Mouse (Mus musculus) splenic B cell, adult 2 months (primary cell): ENCODE measurements around the gene Dab1.

ENCODE experiments used
- DNase-seq: peaks from one replicate; pipeline ENCODE4 v3.0.0-alpha.2; 2011; ENCODE audit warnings: low read depth, low spot score
- H3K27me3 ChIP-seq: 2 replicates; pipeline ENCODE4 v1.6.1; 2012; ENCODE audit warnings: mild to moderate bottlenecking, low read length, moderate library complexity, mixed read lengths; ENCODE audit not compliant: control insufficient read depth, poor library complexity, insufficient read depth, severe bottlenecking
- H3K36me3 ChIP-seq: 2 replicates; pipeline ENCODE4 v1.6.1; 2012; ENCODE audit warnings: mild to moderate bottlenecking, low read length, moderate library complexity, mixed read lengths; ENCODE audit not compliant: control insufficient read depth, poor library complexity, insufficient read depth, severe bottlenecking

Dab1 gene

DNA sequence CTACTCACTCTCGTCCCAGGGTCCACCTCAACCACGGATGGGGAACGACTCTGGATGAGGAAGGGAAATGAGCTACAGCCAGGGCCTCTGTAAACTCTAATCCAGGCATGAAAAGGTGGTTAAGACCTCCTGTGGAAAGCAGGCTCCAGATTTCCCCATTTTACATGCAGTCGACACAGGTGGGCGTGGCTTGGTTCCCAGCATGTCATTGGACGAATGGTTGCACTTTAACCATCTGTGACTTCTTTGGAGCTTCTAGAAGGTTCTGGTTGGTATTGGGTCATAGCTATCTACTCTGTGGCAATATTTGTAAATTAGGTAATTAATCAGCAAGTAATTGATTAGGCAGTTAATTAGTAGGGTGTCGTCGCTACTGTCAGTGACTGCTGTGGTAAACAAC, 752.0 kb downstream of the Dab1 start:
- no peak for DNase-seq
- no peaks in the 10 kb centered on the region; the same call in 1 of the 2 replicates for H3K27me3 ChIP-seq

DNA sequence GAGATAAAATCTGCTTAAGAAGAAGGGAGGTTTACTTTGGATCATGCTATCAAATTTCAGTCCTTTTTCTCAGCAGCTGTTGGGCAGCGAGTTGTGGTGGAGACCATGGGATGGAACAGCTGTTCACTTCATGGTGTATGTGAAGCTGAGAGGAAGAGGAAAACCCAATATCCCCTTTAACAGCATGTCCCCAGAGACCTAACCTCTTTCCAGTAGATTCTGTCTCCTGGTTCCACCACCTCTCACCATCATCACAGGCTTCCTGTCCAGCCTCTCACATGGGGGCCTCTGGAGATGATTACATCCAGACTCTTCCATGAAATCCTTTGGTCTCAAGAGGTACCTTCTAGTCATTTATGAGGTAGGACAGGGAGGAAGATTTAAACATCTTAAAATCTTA, 755.0 kb downstream of the Dab1 start:
- no peak for DNase-seq

More for the DNA sequence above, 752.0 kb downstream of the Dab1 start:
- no peaks in the 10 kb centered on the region for H3K36me3 ChIP-seq

GRCm38 (mm10) chr4:104384704-104385103, 765.5 kb downstream of the Dab1 start:
- no peaks in the 10 kb centered on the region for H3K27me3 ChIP-seq

More for the DNA sequence above, 755.0 kb downstream of the Dab1 start:
- Histone ChIP-seq H3K36me3 (no peaks in the 10 kb centered on the region), H3K27me3 (no peaks in the 10 kb centered on the region)

GRCm38 (mm10) chr4:104385272-104385671, 766.1 kb downstream of the Dab1 start:
- DNase-seq = no peak
- H3K36me3 ChIP-seq = no peaks in the 10 kb centered on the region
- H3K27me3 ChIP-seq = no peaks in the 10 kb centered on the region

More at GRCm38 (mm10) chr4:104384704-104385103, 765.5 kb downstream of the Dab1 start:
- H3K36me3 ChIP-seq = no peaks in the 10 kb centered on the region
- no peak for DNase-seq

GRCm38 (mm10) chr4:104395515-104395914, 776.4 kb downstream of the Dab1 start:
- H3K27me3 ChIP-seq = no peaks in the 10 kb centered on the region
- no peak for DNase-seq
- no peaks in the 10 kb centered on the region for H3K36me3 ChIP-seq

- no peaks in the 10 kb centered on the region for H3K27me3 ChIP-seq
- no peak for DNase-seq
- no peaks in the 10 kb centered on the region for H3K36me3 ChIP-seq
Measured at GRCm38 (mm10) chr4:104396095-104396494, 776.9 kb downstream of the Dab1 start.

DNA sequence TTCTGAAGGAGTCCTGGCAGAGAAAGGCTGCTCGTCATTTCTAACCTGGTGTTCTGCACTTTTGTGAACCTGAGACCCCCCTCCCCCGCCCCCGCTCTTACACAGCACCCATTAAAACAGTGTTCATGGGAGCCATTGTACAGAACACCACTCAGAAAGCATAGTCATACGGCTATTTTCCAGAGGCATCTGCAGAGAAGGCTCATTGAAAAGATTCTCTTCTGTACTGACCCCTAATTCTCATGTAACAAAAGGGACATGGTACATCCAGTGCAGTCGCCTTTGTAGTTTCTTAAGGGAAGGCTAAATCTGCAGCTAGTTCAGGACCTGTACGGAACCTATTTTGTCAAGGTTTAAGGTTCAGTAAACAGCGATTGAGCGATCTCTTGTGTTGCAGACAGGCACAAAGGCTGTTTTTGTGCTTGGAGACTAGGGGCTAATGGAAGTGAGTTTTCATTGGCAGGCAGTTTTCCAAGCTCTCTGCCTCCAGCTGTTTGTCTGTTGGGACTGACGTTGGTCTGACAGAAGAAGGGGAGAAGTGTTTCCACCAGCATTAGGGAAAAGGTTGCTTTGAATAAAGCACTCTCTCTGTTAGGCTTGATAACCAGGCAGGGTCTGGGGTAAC, 780.1 kb downstream of the Dab1 start:
- no peak for DNase-seq
- Histone ChIP-seq H3K36me3 (no peaks in the 10 kb centered on the region), H3K27me3 (no peaks in the 10 kb centered on the region)

- H3K27me3 ChIP-seq = no peaks in the 10 kb centered on the region
Measured at GRCm38 (mm10) chr4:104404099-104404498, 784.9 kb downstream of the Dab1 start.

GRCm38 (mm10) chr4:104410922-104411321, 791.8 kb downstream of the Dab1 start:
- no peaks in the 10 kb centered on the region for H3K27me3 ChIP-seq
- DNase-seq = no peak
- H3K36me3 ChIP-seq = no peaks in the 10 kb centered on the region

More at GRCm38 (mm10) chr4:104404099-104404498, 784.9 kb downstream of the Dab1 start:
- no peaks in the 10 kb centered on the region for H3K36me3 ChIP-seq
- no peak for DNase-seq

GRCm38 (mm10) chr4:104415482-104415881, 796.3 kb downstream of the Dab1 start:
- no peaks in the 10 kb centered on the region for H3K36me3 ChIP-seq
- no peak for DNase-seq
- H3K27me3 ChIP-seq = no peaks in the 10 kb centered on the region

- H3K36me3 ChIP-seq = no peaks in the 10 kb centered on the region
- no peak for DNase-seq
- no peaks in the 10 kb centered on the region for H3K27me3 ChIP-seq
Measured at GRCm38 (mm10) chr4:104418354-104418753, 799.2 kb downstream of the Dab1 start.

GRCm38 (mm10) chr4:104420983-104421680, 802.0 kb downstream of the Dab1 start:
- no peaks in the 10 kb centered on the region for H3K27me3 ChIP-seq
- H3K36me3 ChIP-seq = no peaks in the 10 kb centered on the region
- DNase-seq = no peak

- H3K27me3 ChIP-seq = no peaks in the 10 kb centered on the region
Measured at GRCm38 (mm10) chr4:104429127-104429526, 810.0 kb downstream of the Dab1 start.

DNA sequence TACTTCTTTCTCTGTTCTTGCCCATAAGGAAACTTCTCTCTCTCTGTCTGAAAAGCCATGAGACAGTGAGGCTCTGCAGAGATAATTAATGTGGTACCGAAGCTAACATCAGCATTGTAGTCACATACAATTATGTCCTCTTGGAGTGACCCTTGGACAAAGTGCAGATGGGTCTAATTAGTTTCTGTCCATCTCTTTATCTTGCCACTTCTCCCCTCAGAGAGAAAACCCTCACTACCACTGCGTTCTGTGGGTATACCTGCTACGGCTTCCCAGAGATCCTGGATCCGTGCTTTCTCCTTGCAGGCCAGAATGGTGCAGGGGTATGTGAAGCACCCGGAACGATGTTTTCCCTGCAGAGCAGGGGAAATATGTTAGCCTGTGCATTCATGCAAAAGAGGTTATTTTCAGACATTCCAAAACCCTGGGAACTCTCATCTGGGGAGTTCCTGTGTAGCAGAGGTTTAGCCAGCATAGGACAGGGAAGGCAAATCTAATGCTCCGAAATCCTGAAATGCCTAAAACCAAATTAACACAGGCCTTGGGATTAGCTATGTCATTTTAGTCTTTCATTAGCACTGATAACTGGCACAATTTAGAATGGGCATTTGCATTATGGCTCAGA, 812.2 kb downstream of the Dab1 start:
- Histone ChIP-seq H3K27me3 (no peaks in the 10 kb centered on the region), H3K36me3 (no peaks in the 10 kb centered on the region)
- no peak for DNase-seq

More at GRCm38 (mm10) chr4:104429127-104429526, 810.0 kb downstream of the Dab1 start:
- no peaks in the 10 kb centered on the region for H3K36me3 ChIP-seq
- no peak for DNase-seq

DNA sequence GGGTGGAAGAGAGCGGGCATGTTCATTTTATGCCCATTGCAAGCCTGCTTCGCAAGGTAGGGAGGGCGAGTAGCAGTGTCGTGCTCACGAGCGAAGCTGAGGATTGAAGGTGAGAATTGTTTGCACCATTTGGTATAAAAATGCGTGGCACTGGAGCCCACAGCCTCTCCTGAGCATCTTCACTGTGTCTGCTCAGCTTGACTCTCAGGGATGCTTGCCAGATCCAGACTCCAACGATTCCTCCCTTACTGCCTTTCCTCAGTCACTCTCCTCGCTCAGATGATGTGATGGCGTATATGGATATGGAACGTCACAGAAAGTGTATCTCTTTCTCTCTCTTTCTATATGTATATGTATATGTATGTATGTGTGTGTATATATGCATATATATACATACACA, 813.0 kb downstream of the Dab1 start:
- H3K27me3 ChIP-seq = no peaks in the 10 kb centered on the region
- DNase-seq = no peak
- no peaks in the 10 kb centered on the region for H3K36me3 ChIP-seq
